Mouse (Mus musculus): ENCODE measurements at regions not wholly inside any gene's neighbourhood (a gene's known extent, or its start where the extent isn't known, plus 50 kb on each side); places are given as distances from the start of the nearest gene placed in this dataset.
A peak's percentile ranks its signal among the peaks of the same experiment; 100 is the strongest.

DNA sequence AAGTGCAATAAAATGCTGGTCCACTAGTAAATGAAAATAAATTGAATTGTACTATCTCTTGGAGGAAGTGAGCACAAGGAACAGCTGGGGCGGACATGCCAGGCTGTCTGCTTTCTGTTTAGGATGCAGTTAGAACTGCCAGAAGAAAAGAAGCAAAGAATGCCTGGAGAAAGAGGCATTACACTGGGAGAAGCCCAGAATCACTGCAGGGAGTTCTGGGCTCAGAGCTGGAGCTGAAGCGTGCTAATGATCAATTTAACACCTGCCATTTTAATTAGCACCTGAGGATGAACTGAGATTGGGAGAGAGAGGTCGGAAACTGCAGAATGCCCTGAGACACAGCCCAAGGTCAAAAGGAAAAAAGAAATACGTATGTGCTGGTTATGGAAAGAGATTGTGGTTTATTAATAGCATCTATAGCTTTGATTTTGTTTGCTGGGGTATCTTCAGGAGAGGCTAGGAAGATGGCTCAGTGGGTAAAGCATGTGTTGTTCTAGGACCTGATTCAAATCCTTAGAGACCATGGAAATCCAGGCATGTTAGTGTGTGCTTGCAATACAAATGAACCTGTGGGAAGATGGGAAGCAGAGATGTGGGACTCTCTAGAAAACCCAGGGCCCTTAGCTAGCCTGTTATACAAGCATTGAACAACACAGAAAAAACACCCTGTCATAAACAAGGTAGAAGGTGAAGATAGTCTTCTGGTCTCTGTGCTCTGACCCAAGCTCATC, 514.2 kb downstream of the Lmo7 start:
- Histone ChIP-seq H3K4me1 (ENCODE audit: control insufficient read depth, insufficient read depth, low read length) (no peaks in the 10 kb centered on the region), H3K9me3 (replicated peaks; ENCODE audit: control insufficient read depth, low read length) (no peaks in the 10 kb centered on the region), H3K27ac (ENCODE audit: low read length) (no peak overlapping the region), H3K4me3 (replicated peaks; ENCODE audit: low read length) (no peak overlapping the region), H3K27me3 (ENCODE audit: control insufficient read depth, insufficient read depth, low read length) (no peaks in the 10 kb centered on the region), H3K36me3 (ENCODE audit: control insufficient read depth, insufficient read depth, low read length) (no peaks in the 10 kb centered on the region), H3K9ac (ENCODE audit: low read length) (no peak overlapping the region), H3K4me2 (ENCODE audit: low read depth, low read length) (no peak overlapping the region)
- 61% methylated on average over 4 of the region's 4 CpGs for WGBS
- ATAC-seq (ENCODE audit: insufficient read depth, low FRiP score): no peak

DNA sequence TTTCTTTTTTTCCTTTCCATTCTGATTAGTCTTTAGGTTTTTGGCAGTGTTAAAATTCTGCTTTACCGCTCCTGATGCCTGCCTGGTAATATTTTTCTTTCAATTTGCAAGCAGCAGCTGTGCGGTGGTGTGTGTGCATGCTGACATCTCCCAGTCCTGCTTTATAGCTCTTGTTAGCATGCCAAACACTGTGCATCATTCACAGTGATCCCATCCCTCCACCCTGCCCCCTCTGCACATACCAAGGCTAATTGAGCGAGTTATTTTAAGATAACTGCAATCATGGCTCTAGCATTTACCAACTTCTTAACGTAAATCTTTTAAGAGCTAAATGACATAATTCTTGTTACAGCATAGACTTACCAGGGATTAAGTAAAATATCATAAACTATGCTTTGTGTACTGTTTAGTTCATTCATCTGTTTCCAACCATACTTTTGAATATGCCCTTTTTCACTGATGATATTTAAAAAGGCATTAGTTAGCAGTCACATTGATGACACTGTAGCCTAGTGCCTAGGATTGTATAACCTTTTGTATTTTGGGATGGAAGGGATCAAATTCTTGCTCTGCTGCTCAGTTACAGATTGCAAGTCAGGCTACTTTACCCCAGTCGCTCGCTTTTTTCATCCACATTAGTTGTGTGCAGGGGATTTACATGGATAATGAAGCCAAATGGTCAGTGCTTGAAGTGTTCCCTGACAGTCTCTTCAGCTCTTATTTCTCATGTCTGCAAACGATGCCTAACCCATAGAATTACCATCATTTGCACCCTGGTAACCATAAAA, 487.0 kb downstream of the Lmo7 start:
- WGBS: 46% methylated on average over 7 of the region's 7 CpGs
- no peak overlapping the region for H3K27ac ChIP-seq (ENCODE audit: low read length)
- H3K4me2 ChIP-seq (ENCODE audit: low read depth, low read length): 0 out of 2 replicates have a peak overlapping the region, but pooled peaks have one; percentile 15
- H3K4me3 ChIP-seq (replicated peaks; ENCODE audit: low read length): no peak overlapping the region
- no peaks in the 10 kb centered on the region for H3K36me3 ChIP-seq (ENCODE audit: control insufficient read depth, insufficient read depth, low read length)
- no peaks in the 10 kb centered on the region for H3K9me3 ChIP-seq (replicated peaks; ENCODE audit: control insufficient read depth, low read length)
- no peaks in the 10 kb centered on the region for H3K4me1 ChIP-seq (ENCODE audit: control insufficient read depth, insufficient read depth, low read length)
- ATAC-seq (ENCODE audit: insufficient read depth, low FRiP score): no peak
- H3K27me3 ChIP-seq (ENCODE audit: control insufficient read depth, insufficient read depth, low read length): no peaks in the 10 kb centered on the region
- no peak overlapping the region for H3K9ac ChIP-seq (ENCODE audit: low read length)

DNA sequence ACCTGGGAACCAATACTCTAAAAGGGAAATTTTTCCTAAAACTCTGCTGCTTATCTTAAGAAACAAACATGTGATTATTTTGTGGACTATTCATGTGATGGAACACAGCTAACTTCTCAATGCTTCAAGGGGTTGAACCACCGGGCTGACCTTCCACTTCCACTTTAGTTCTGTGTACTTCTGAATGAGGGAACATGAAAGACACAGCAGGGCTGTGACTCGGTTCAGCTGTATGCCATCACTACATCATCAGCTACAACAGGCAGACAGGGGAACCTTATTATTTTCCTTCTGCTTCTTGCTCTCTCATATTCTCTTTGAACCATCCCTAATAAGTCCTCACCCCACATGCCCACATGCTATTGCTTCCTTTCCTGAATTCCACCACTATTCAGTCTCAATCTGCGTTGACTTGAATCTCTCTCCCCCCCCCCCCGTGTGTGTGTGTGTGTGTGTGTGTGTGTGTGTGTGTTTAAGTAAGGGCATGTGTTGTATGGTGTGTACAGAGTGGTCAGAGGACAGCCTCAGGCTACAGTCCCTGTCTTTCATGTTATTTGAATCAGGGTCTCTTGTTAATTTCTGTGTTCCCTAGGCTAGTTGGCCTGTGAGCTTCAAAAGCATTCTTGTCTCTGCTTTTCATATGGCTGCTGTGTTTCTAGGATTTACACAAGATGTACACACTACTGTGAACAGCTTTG, 485.7 kb downstream of the Lmo7 start:
- H3K9me3 ChIP-seq (replicated peaks; ENCODE audit: control insufficient read depth, low read length): no peaks in the 10 kb centered on the region
- no peak overlapping the region for H3K27ac ChIP-seq (ENCODE audit: low read length)
- H3K4me2 ChIP-seq (ENCODE audit: low read depth, low read length): no peak overlapping the region
- ATAC-seq (ENCODE audit: insufficient read depth, low FRiP score): no peak
- no peaks in the 10 kb centered on the region for H3K4me1 ChIP-seq (ENCODE audit: control insufficient read depth, insufficient read depth, low read length)
- no peak overlapping the region for H3K9ac ChIP-seq (ENCODE audit: low read length)
- 71% methylated on average over 4 of the region's 4 CpGs for WGBS
- H3K27me3 ChIP-seq (ENCODE audit: control insufficient read depth, insufficient read depth, low read length): no peaks in the 10 kb centered on the region
- H3K4me3 ChIP-seq (replicated peaks; ENCODE audit: low read length): no peak overlapping the region
- H3K36me3 ChIP-seq (ENCODE audit: control insufficient read depth, insufficient read depth, low read length): no peaks in the 10 kb centered on the region

DNA sequence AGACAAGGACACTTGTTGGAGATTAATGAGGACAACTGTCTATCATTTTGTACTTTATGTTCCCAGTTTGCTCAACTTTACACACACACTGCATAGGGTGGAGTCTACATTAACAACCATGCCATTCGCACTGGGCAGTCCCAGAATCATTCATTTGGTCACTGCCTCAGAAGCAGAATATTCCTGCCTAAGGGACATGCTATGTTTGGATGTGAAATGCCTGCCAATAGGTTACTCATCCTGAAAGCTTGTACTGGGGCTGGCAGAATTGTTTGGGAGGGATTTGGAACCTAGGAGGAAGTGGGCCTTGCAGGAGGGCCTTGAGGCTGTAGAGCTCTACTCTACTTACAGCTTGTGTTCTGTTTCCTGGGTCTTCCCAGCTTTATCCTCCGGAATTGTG, 482.3 kb downstream of the Lmo7 start:
- no peak for ATAC-seq (ENCODE audit: insufficient read depth, low FRiP score)
- no peaks in the 10 kb centered on the region for H3K9me3 ChIP-seq (replicated peaks; ENCODE audit: control insufficient read depth, low read length)
- no peak overlapping the region for H3K27ac ChIP-seq (ENCODE audit: low read length)
- no peak overlapping the region for H3K4me2 ChIP-seq (ENCODE audit: low read depth, low read length)
- no peaks in the 10 kb centered on the region for H3K27me3 ChIP-seq (ENCODE audit: control insufficient read depth, insufficient read depth, low read length)
- H3K4me1 ChIP-seq (ENCODE audit: control insufficient read depth, insufficient read depth, low read length): no peaks in the 10 kb centered on the region
- no peaks in the 10 kb centered on the region for H3K36me3 ChIP-seq (ENCODE audit: control insufficient read depth, insufficient read depth, low read length)
- no peak overlapping the region for H3K4me3 ChIP-seq (replicated peaks; ENCODE audit: low read length)
- H3K9ac ChIP-seq (ENCODE audit: low read length): no peak overlapping the region
- 83% methylated on average over 2 of the region's 2 CpGs for WGBS

DNA sequence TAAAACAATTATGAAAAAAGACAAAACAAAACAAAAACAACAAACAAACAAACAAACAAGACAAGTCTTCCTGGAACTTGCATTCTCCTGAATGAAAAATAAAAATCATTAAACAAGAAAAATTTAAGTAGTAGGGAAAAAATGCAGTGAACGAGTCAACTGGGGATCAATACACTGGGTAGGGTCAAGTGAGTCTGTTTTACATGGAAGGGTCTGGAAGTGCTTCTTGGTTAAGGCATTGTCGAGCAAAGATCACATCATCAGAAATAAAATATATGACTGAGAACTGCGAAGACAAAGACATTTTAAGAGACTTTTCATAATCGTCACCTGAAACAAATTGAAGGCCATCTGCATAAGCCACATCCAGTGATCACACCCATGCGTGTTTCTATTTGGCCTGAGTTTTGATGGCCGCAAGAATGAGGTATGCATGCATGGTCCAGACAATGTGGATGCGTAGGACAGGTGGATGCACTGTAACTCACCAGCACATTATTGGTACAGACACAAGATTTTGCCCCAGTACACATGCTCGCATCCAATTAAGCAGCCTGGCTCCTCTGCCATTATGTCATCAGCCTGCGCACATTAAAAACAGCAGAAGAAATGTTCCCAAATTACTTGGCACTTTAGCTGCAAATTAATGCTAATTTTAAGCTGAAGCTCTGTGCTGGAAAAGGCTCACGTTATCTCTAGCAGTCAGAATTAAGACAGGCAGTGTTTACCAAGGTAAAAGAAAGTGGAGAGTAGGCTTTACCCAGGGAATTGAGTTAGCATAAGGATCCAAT, 475.3 kb downstream of the Lmo7 start:
- no peak for ATAC-seq (ENCODE audit: insufficient read depth, low FRiP score)
- H3K4me3 ChIP-seq (replicated peaks; ENCODE audit: low read length): no peak overlapping the region
- no peaks in the 10 kb centered on the region for H3K27me3 ChIP-seq (ENCODE audit: control insufficient read depth, insufficient read depth, low read length)
- no peak overlapping the region for H3K4me2 ChIP-seq (ENCODE audit: low read depth, low read length)
- H3K27ac ChIP-seq (ENCODE audit: low read length): no peak overlapping the region
- H3K36me3 ChIP-seq (ENCODE audit: control insufficient read depth, insufficient read depth, low read length): no peaks in the 10 kb centered on the region
- WGBS: 86% methylated on average over 10 of the region's 10 CpGs
- H3K9me3 ChIP-seq (replicated peaks; ENCODE audit: control insufficient read depth, low read length): no peaks in the 10 kb centered on the region
- no peak overlapping the region for H3K9ac ChIP-seq (ENCODE audit: low read length)
- no peaks in the 10 kb centered on the region for H3K4me1 ChIP-seq (ENCODE audit: control insufficient read depth, insufficient read depth, low read length)

DNA sequence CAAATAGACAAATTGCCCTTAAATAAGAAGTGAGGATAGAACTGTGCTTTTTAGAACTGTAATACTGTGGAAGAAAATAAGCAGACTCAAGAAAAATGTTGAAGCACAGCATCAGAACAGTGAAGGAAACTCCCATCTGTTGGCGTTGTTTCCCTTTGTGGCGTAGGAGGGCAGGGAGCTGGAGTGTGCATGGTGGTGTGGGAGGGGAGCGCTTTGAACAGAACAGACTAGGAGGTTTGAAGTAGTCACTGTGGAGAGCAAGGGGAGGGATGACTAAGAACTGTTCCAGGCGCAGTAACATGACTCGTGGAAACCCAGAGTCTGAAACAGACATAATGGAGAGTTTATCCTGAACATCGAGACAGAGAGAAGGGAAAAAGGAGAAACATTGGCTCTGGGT, 469.7 kb downstream of the Lmo7 start:
- Histone ChIP-seq H3K27ac (ENCODE audit: low read length) (no peak overlapping the region), H3K4me1 (ENCODE audit: control insufficient read depth, insufficient read depth, low read length) (no peaks in the 10 kb centered on the region), H3K4me2 (ENCODE audit: low read depth, low read length) (no peak overlapping the region), H3K9ac (ENCODE audit: low read length) (no peak overlapping the region), H3K4me3 (replicated peaks; ENCODE audit: low read length) (no peak overlapping the region), H3K36me3 (ENCODE audit: control insufficient read depth, insufficient read depth, low read length) (no peaks in the 10 kb centered on the region), H3K27me3 (ENCODE audit: control insufficient read depth, insufficient read depth, low read length) (no peaks in the 10 kb centered on the region), H3K9me3 (replicated peaks; ENCODE audit: control insufficient read depth, low read length) (no peaks in the 10 kb centered on the region)
- 80% methylated on average over 6 of the region's 6 CpGs for WGBS
- no peak for ATAC-seq (ENCODE audit: insufficient read depth, low FRiP score)

DNA sequence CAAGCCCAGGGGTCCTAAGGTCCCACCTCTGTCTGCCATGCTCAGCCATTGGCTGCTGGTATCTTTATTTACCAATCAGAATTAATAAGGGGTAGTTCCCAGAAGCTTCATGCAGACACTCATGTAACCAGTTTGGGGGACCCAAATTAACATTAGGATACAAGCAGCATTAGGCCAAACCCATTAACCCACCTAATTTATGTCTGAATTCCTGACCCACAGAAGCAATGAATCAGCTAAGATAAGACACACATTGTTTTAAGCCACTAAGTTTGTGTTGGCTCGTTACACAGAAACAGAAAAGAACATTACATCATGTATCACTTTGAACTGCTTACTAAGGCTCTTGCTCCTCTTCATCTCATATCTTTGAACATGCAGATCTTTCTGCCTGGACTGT, 461.0 kb downstream of the Lmo7 start:
- H3K9ac ChIP-seq (ENCODE audit: low read length): no peak overlapping the region
- no peaks in the 10 kb centered on the region for H3K36me3 ChIP-seq (ENCODE audit: control insufficient read depth, insufficient read depth, low read length)
- no peaks in the 10 kb centered on the region for H3K27me3 ChIP-seq (ENCODE audit: control insufficient read depth, insufficient read depth, low read length)
- H3K4me2 ChIP-seq (ENCODE audit: low read depth, low read length): no peak overlapping the region
- no peak for ATAC-seq (ENCODE audit: insufficient read depth, low FRiP score)
- H3K4me3 ChIP-seq (replicated peaks; ENCODE audit: low read length): no peak overlapping the region
- H3K27ac ChIP-seq (ENCODE audit: low read length): no peak overlapping the region
- WGBS: 21% methylated on average over 1 of the region's 1 CpGs
- H3K4me1 ChIP-seq (ENCODE audit: control insufficient read depth, insufficient read depth, low read length): no peaks in the 10 kb centered on the region
- no peaks in the 10 kb centered on the region for H3K9me3 ChIP-seq (replicated peaks; ENCODE audit: control insufficient read depth, low read length)

DNA sequence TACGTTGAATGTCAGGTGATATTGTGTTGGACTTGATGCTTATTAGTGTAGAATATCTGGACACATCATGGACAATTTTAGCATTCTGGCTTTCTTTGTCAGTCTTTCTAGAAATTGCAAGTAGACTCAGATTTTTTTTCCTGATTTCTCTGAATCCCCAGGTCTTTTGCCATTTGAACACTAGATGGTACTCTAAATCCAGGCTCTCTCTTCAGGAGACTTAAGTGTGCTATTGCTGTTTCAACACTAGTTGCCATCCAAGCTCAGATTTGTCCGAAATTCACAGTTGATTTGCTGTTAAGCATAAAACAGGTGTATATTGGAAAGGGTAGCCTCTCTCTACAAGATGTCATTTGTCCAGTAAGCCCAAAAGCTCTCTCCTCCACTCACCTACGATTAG, 451.5 kb downstream of the Lmo7 start:
- Histone ChIP-seq H3K9ac (ENCODE audit: low read length) (no peak overlapping the region), H3K36me3 (ENCODE audit: control insufficient read depth, insufficient read depth, low read length) (no peaks in the 10 kb centered on the region), H3K27me3 (ENCODE audit: control insufficient read depth, insufficient read depth, low read length) (no peaks in the 10 kb centered on the region), H3K9me3 (replicated peaks; ENCODE audit: control insufficient read depth, low read length) (no peaks in the 10 kb centered on the region), H3K4me1 (ENCODE audit: control insufficient read depth, insufficient read depth, low read length) (no peaks in the 10 kb centered on the region), H3K4me2 (ENCODE audit: low read depth, low read length) (no peak overlapping the region), H3K4me3 (replicated peaks; ENCODE audit: low read length) (no peak overlapping the region), H3K27ac (ENCODE audit: low read length) (no peak overlapping the region)
- 80% methylated on average over 3 of the region's 3 CpGs for WGBS
- no peak for ATAC-seq (ENCODE audit: insufficient read depth, low FRiP score)
